Mouse (Mus musculus): ENCODE measurements around the gene Dcbld2. TPM values are rescaled to one million over a fixed set of nuclear protein-coding genes. Genes with fewer than 3 reads are reported as not detected.

Gene Dcbld2
- polyA plus RNA-seq (2012; rRNA removed) = 6.6 and 8.0 TPM in 2 replicates

GRCm38 (mm10) chr16:58408062-58408486 lies at the start of gene Dcbld2:
TSS of gene Dcbld2 (plus strand) at chr16:58408443.

Other genes with a start within 250 kb of the Dcbld2 start
- gene St3gal6, start 115.8 kb downstream of the Dcbld2 start, polyA plus RNA-seq (2012; rRNA removed) = 61.8 and 96.0 TPM in 2 replicates
- gene Gm813, start 208.5 kb downstream of the Dcbld2 start, polyA plus RNA-seq (2012; rRNA removed) = not detected in 2 replicates
- gene E330017A01Rik, start 230.3 kb downstream of the Dcbld2 start, polyA plus RNA-seq (2012; rRNA removed) = not detected in 2 replicates

Data from colon, adult 2 months (tissue).